9 mouse cellular contexts compared by ENCODE assay signal in the genomic region with DNA sequence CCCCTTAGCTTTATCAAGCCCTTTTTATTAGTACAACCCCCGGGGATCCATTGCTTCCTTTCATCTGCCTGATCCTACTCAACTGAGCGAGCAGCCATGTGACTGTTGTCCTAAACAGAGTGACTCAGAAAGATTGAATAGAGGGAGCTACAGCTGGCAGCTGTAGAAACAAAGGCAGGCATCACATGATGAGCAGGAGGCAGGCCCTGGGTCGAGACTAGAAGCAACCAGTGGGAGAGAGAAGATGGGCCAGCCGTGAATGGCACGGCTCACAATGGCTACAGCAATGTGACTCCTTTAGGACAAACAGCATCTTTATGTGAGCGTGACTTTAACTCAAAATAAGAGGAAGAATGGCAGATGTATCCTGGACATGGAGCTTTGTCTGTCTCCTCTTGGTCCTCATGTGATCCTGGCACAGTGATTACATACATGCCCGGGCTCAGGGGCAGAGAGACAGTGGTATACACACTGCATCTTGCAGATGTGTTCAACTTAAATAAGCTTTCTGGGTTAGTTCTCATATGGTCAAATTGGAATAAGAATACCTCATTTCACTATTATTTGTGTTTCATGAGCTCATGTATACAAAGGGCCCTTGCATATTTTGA.
DNase-seq lines count a peak whose midpoint lies in the region; ATAC-seq and TF ChIP-seq lines count a peak whose summit lies in the region.
"Had no signal": no experiment of that assay in that cellular context is flagged by ENCODE, and none has a peak within 500 bp of the region (broad histone marks: within the 10 kb centered on the region; RNA-seq: fewer than 3 reads in every experiment).

No protein-coding gene starts in this region.

- intact Hi-C loops in left cerebral cortex, postnatal 25 days (cut with DNase I), result no loop called here

- H3K27me3 ChIP-seq in hindbrain, embryonic 10.5 days (ENCODE audit: insufficient read depth, poor library complexity, severe bottlenecking), result no peaks in the 10 kb centered on the region
- H3K27me3 ChIP-seq in intestine, postnatal 0 days (replicated peaks; ENCODE audit: control insufficient read depth, insufficient read depth, low read length), result no peaks in the 10 kb centered on the region
- H3K27me3 ChIP-seq: stomach, embryonic 15.5 days had no signal

- H3K4me1 ChIP-seq in hindbrain, embryonic 10.5 days (replicated peaks), result peaks cover 11% of the 10 kb centered on the region
- no peaks in the 10 kb centered on the region for H3K4me1 ChIP-seq in intestine, postnatal 0 days (replicated peaks; ENCODE audit: control insufficient read depth, insufficient read depth, low read length)
- H3K4me1 ChIP-seq: stomach, embryonic 15.5 days had no signal

- H3K9ac ChIP-seq in intestine, postnatal 0 days (ENCODE audit: low read depth, low read length), result no peak overlapping the region
- H3K9ac ChIP-seq: liver, postnatal 0 days; stomach, embryonic 15.5 days had no signal

- DNase-seq in right cerebral cortex, postnatal 10 days (ENCODE audit: low spot score in 2 of 2), result peak; percentile 36 to 62
- no peak for DNase-seq in right cerebral cortex, postnatal 4 days
- DNase-seq in hindbrain, embryonic 10.5 days (ENCODE audit: low spot score), result peak; percentile 61
- peak; percentile 40 to 64 for DNase-seq in left cerebral cortex, postnatal 25 days (ENCODE audit: low spot score in 2 of 2)
- no peak for DNase-seq in adrenal gland, postnatal 25 days
- DNase-seq: liver, postnatal 0 days had no signal

- WGBS in hindbrain, embryonic 10.5 days, result 26% methylated on average over 7 of the region's 7 CpGs
- 70% methylated on average over 7 of the region's 7 CpGs for WGBS in intestine, postnatal 0 days

- peak overlapping the region; percentile 71 for H3K27ac ChIP-seq in hindbrain, embryonic 10.5 days
- no peak overlapping the region for H3K27ac ChIP-seq in intestine, postnatal 0 days (ENCODE audit: low read depth, low read length)
- H3K27ac ChIP-seq: stomach, embryonic 15.5 days had no signal

- no peak overlapping the region for H3K4me2 ChIP-seq in intestine, postnatal 0 days (replicated peaks; ENCODE audit: low read depth)
- H3K4me2 ChIP-seq: stomach, embryonic 15.5 days had no signal

- no peaks in the 10 kb centered on the region for H3K36me3 ChIP-seq in hindbrain, embryonic 10.5 days
- no peaks in the 10 kb centered on the region for H3K36me3 ChIP-seq in intestine, postnatal 0 days (ENCODE audit: control insufficient read depth, insufficient read depth)
- H3K36me3 ChIP-seq: stomach, embryonic 15.5 days had no signal

- no peak for ATAC-seq in inflammation-experienced regulatory T-cells, adult 6 months
- no peak for ATAC-seq in intestine, postnatal 0 days
- ATAC-seq: liver, postnatal 0 days had no signal

- H3K9me3 ChIP-seq in hindbrain, embryonic 10.5 days, result no peaks in the 10 kb centered on the region
- no peaks in the 10 kb centered on the region for H3K9me3 ChIP-seq in intestine, postnatal 0 days (ENCODE audit: control insufficient read depth)
- H3K9me3 ChIP-seq: stomach, embryonic 15.5 days had no signal

- no peak overlapping the region for H3K4me3 ChIP-seq in hindbrain, embryonic 10.5 days
- no peak overlapping the region for H3K4me3 ChIP-seq in intestine, postnatal 0 days (ENCODE audit: low read depth, low read length)
- H3K4me3 ChIP-seq: stomach, embryonic 15.5 days had no signal

- TF ChIP-seq CTCF in intestine, postnatal 0 days (IDR thresholded peaks at IDR 0.05; ENCODE audit: low read depth), result no peak

Comparison
In these comparisons a context has a peak if more than half of its experiments do, and no peak if none do; other contexts are left out.
1. DNase-seq: peak in right cerebral cortex, postnatal 10 days (2 of 2), hindbrain, embryonic 10.5 days (single experiment) and left cerebral cortex, postnatal 25 days (2 of 2); none in right cerebral cortex, postnatal 4 days (single experiment) and adrenal gland, postnatal 25 days (single experiment).